16 mouse cellular contexts compared by ENCODE assay signal in genomic region chr9:104872586-104872985, GRCm38 (mm10).
"Had no signal": no experiment of that assay in that cellular context is flagged by ENCODE, and none has a peak within 500 bp of the region (broad histone marks: within the 10 kb centered on the region; RNA-seq: fewer than 3 reads in every experiment).

No protein-coding gene starts in this region.

- H3K4me3 ChIP-seq: neural tube, embryonic 12.5 days; neural tube, embryonic 13.5 days; neural tube, embryonic 15.5 days; stomach, embryonic 15.5 days had no signal

- H3K4me2 ChIP-seq: neural tube, embryonic 12.5 days; neural tube, embryonic 13.5 days; neural tube, embryonic 15.5 days; stomach, embryonic 15.5 days had no signal

- H3K9ac ChIP-seq: neural tube, embryonic 12.5 days; neural tube, embryonic 13.5 days; neural tube, embryonic 15.5 days; stomach, embryonic 15.5 days had no signal

- H3K27ac ChIP-seq: neural tube, embryonic 12.5 days; neural tube, embryonic 13.5 days; neural tube, embryonic 15.5 days; stomach, embryonic 15.5 days; stomach, postnatal 0 days had no signal

- DNase-seq: retina, postnatal 1 day; right cerebral cortex, adult 18-20 months; right cerebral cortex, postnatal 14 days; right cerebral cortex, postnatal 25 days; right cerebral cortex, postnatal 4 days; spleen, adult 18-20 months; thymus, adult 18-20 months; thymus, postnatal 14 days; thymus, postnatal 25 days; thymus, postnatal 36 days; thymus, postnatal 4 days had no signal

- H3K27me3 ChIP-seq: neural tube, embryonic 12.5 days; neural tube, embryonic 13.5 days; neural tube, embryonic 15.5 days; stomach, embryonic 15.5 days had no signal

- H3K4me1 ChIP-seq: neural tube, embryonic 12.5 days; neural tube, embryonic 13.5 days; neural tube, embryonic 15.5 days; stomach, embryonic 15.5 days had no signal

- H3K36me3 ChIP-seq: neural tube, embryonic 12.5 days; neural tube, embryonic 13.5 days; neural tube, embryonic 15.5 days; stomach, embryonic 15.5 days had no signal

- H3K9me3 ChIP-seq: neural tube, embryonic 12.5 days; neural tube, embryonic 13.5 days; neural tube, embryonic 15.5 days; stomach, embryonic 15.5 days had no signal
